Mouse (Mus musculus): ENCODE data around the gene Cbr1. TPM values are rescaled to one million over a fixed set of nuclear protein-coding genes. Genes with fewer than 3 reads are reported as not detected.

The Cbr1 gene
- polyA plus RNA-seq, 1 experiment = 12.3 TPM

DNA sequence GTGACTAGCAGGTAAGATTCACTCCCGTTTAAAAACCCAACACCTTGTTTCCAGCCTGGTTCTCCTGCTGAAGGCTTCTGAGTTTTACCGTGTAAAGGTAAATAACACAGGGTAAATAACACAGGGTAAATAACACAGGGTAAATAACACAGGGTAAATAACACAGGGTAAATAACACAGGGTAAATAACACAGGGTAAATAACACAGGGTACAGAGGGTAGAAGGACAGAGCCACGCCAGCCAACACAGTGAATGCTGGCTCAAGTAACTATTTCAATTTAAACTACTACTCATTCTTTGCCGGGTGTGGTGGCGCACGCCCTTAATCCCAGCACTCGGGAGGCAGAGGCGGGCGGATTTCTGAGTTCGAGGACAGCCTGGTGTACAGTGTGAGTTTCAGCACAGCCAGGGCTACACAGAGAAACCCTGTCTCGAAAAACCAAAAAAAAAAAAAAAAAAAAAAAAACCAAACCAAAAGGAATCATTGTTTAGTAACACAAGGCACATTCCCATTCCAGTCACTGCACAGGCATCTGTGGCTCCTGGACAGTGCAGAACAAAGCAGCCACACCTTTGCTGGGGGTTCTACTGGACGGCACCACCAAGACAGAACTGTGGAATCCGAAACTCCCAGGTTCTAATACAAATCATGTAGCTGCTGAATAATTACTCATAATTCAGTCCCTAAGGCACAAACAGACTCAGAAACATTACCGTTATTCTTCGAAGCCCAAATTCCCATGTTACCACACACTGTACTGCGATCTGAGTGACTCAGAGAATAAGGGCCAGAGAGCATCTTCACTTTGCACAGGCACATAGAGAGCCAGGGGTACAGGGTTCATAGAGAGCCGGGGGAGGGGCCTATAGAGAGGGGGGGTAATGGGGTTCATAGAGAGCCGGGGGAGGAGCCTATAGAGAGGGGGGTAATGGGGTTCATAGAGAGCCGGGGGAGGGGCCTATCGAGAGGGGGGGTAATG, 13.9 kb upstream of the Cbr1 start:
- Histone ChIP-seq H3K27ac (ENCODE audit: control insufficient read depth, insufficient read depth, low read depth, low read length, poor library complexity) (no peak overlapping the region), H3K4me1 (ENCODE audit: control insufficient read depth, insufficient read depth, low read length) (no peaks in the 10 kb centered on the region), H3K4me3 (replicated peaks; ENCODE audit: control insufficient read depth, low read depth, low read length) (no peak overlapping the region)
- 82% methylated on average over 20 of the region's 20 CpGs for WGBS
- no peak for TF ChIP-seq POLR2A (IDR thresholded peaks at IDR 0.05; ENCODE audit: borderline replicate concordance, control insufficient read depth, low read depth, low read length)
- TF ChIP-seq CTCF (IDR thresholded peaks at IDR 0.05; ENCODE audit: control insufficient read depth, insufficient read depth, low read length) = no peak

DNA sequence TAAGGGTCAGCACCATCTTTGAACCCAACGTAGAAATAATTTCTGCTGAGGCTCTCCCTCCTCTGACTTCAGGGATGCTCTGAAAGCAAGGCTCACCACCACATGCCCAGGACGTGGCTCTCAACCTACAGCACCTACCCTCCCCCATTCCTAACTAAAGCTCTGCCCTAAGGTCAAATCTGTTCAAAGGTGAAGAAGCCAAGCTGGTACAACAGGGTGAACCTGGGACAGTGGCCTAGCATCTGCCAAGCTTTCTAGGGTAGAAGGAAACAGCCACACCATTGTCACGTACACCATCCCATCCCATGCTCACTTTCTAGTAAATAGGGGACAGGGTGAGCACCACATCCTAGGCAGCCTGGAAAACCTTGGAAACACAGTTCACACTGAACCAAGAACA, 12.9 kb upstream of the Cbr1 start:
- TF ChIP-seq POLR2A (IDR thresholded peaks at IDR 0.05; ENCODE audit: borderline replicate concordance, control insufficient read depth, low read depth, low read length) (no peak), CTCF (IDR thresholded peaks at IDR 0.05; ENCODE audit: control insufficient read depth, insufficient read depth, low read length) (no peak)
- Histone ChIP-seq H3K4me3 (replicated peaks; ENCODE audit: control insufficient read depth, low read depth, low read length) (no peak overlapping the region), H3K4me1 (ENCODE audit: control insufficient read depth, insufficient read depth, low read length) (no peaks in the 10 kb centered on the region), H3K27ac (ENCODE audit: control insufficient read depth, insufficient read depth, low read depth, low read length, poor library complexity) (no peak overlapping the region)
- 89% methylated on average over 3 of the region's 3 CpGs for WGBS

DNA sequence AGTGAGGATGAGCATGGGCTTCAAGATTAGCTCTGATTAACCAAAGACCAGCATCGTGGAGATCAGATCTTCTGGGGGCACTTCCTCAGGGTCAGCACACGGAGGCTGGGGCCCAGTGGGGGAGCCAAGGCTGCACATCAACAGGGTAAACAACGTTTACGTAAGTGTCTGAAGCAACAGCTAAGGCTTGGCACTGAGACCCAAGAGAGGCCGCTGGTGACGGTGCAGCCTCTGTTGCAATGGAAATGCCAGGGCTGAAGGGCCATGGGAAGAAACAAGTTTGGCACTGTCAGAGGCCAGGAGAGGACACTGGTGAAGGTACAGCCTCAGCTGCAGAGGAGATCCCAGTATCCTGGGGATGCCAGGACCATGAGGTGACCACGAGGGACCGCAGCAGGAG, 12.2 kb upstream of the Cbr1 start:
- Histone ChIP-seq H3K4me3 (replicated peaks; ENCODE audit: control insufficient read depth, low read depth, low read length) (no peak overlapping the region), H3K27ac (ENCODE audit: control insufficient read depth, insufficient read depth, low read depth, low read length, poor library complexity) (no peak overlapping the region), H3K4me1 (ENCODE audit: control insufficient read depth, insufficient read depth, low read length) (no peaks in the 10 kb centered on the region)
- TF ChIP-seq CTCF (IDR thresholded peaks at IDR 0.05; ENCODE audit: control insufficient read depth, insufficient read depth, low read length) = no peak
- WGBS = 72% methylated on average over 8 of the region's 8 CpGs

DNA sequence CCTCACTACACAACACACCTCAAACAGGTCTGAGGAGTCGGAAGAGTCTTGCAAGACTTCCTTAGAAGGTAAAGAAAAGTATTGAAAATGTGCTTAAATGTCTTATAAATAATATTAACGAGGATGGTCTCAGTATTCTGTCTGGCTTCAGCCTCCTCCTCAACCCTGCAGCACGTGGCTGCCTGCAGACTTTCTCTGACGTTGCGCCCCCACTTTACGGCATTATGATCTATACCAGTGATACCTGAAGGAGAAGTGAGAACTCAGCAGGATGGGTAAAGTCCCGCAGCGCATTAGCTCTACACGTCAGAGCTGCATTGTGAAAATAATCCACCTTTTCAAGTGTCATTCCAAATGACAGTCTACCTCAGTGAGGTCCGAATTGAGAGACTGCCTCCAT, 11.2 kb upstream of the Cbr1 start:
- H3K27ac ChIP-seq (ENCODE audit: control insufficient read depth, insufficient read depth, low read depth, low read length, poor library complexity) = no peak overlapping the region
- no peak for TF ChIP-seq CTCF (IDR thresholded peaks at IDR 0.05; ENCODE audit: control insufficient read depth, insufficient read depth, low read length)
- no peak for TF ChIP-seq POLR2A (IDR thresholded peaks at IDR 0.05; ENCODE audit: borderline replicate concordance, control insufficient read depth, low read depth, low read length)
- no peaks in the 10 kb centered on the region for H3K4me1 ChIP-seq (ENCODE audit: control insufficient read depth, insufficient read depth, low read length)
- WGBS = 88% methylated on average over 10 of the region's 10 CpGs
- no peak overlapping the region for H3K4me3 ChIP-seq (replicated peaks; ENCODE audit: control insufficient read depth, low read depth, low read length)

DNA sequence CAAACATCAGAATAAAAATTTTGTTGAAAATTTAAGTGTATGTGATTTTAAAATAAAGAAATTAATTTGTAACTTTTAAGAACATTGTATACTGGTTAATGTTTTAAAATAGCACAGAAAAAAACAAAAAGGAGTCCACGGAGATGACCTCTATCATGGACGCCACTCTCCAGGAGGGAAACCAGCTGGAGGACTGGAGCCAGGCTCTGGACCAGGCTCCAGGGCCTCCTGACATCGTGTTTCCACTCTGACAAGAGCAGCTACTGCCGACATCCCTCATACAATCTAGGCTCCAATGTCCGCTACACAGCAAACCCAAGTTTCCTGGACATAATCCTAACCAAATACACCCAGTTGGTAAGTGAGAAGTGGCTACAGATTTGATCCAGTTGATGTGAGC, 9.9 kb upstream of the Cbr1 start:
- Histone ChIP-seq H3K4me3 (replicated peaks; ENCODE audit: control insufficient read depth, low read depth, low read length) (no peak overlapping the region), H3K4me1 (ENCODE audit: control insufficient read depth, insufficient read depth, low read length) (no peaks in the 10 kb centered on the region), H3K27ac (ENCODE audit: control insufficient read depth, insufficient read depth, low read depth, low read length, poor library complexity) (no peak overlapping the region)
- 85% methylated on average over 5 of the region's 5 CpGs for WGBS
- no peak for TF ChIP-seq CTCF (IDR thresholded peaks at IDR 0.05; ENCODE audit: control insufficient read depth, insufficient read depth, low read length)

DNA sequence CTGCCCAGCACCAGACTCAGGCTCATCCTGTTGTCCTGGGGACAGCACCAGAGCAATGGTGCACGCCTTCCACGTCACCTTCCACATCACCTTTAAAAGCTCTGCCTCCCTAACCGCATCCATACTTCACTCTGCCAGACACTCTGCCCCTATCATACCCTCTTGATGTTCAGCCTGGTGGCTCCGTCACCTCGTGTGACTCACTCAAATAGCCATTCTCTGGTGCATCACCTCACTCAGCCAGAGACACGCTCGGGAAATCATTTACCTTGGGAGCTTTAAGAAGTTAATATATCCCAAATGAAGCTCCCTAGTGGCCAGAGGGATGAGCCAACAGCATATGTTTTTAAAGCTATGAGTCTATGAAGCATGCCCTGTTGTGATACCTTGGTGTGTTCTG, 8.8 kb upstream of the Cbr1 start:
- Histone ChIP-seq H3K27ac (ENCODE audit: control insufficient read depth, insufficient read depth, low read depth, low read length, poor library complexity) (no peak overlapping the region), H3K4me1 (ENCODE audit: control insufficient read depth, insufficient read depth, low read length) (no peaks in the 10 kb centered on the region), H3K4me3 (replicated peaks; ENCODE audit: control insufficient read depth, low read depth, low read length) (no peak overlapping the region)
- TF ChIP-seq POLR2A (IDR thresholded peaks at IDR 0.05; ENCODE audit: borderline replicate concordance, control insufficient read depth, low read depth, low read length) (no peak), CTCF (IDR thresholded peaks at IDR 0.05; ENCODE audit: control insufficient read depth, insufficient read depth, low read length) (no peak)
- WGBS = 87% methylated on average over 7 of the region's 7 CpGs

DNA sequence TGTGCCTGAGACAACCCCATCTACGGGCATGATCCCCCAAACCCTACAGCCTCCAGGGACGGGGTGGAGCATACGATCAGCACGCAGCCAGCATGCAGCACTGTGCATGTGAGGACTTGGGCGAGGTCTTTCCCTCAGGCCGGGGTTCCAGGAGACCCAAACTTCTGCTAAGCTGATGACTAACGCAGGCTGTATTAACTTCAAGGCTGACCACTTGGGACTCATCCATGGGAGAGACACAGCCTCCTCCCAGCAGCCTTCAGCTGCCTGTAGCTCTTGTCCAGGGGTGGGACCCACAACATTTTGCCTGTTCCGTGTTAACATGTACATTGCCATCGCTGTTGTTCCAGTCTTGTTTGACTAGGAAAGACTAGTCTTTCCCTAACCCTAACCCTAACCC, 8.1 kb upstream of the Cbr1 start:
- 86% methylated on average over 9 of the region's 9 CpGs for WGBS
- no peak overlapping the region for H3K4me3 ChIP-seq (replicated peaks; ENCODE audit: control insufficient read depth, low read depth, low read length)
- no peaks in the 10 kb centered on the region for H3K4me1 ChIP-seq (ENCODE audit: control insufficient read depth, insufficient read depth, low read length)
- TF ChIP-seq POLR2A (IDR thresholded peaks at IDR 0.05; ENCODE audit: borderline replicate concordance, control insufficient read depth, low read depth, low read length) (no peak), CTCF (IDR thresholded peaks at IDR 0.05; ENCODE audit: control insufficient read depth, insufficient read depth, low read length) (no peak)
- H3K27ac ChIP-seq (ENCODE audit: control insufficient read depth, insufficient read depth, low read depth, low read length, poor library complexity) = no peak overlapping the region

DNA sequence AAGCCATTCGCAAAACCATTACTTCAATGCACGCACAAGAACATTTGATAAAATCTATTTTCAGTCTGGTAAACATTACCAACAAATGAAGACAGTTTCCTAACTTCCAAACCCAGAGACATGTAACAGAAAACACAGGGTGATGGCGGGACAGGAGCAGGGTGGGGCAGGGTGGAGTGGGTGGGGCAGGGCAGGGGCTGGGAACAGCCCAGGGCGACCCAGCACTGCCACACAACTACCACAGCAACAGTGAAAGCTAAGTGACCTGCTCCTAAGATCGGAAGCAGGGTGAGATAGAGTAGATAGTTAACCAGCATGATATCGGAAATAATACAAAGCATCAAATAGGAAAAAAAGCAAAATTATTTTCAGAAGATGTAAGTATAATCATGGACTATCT, 6.2 kb upstream of the Cbr1 start:
- TF ChIP-seq CTCF (IDR thresholded peaks at IDR 0.05; ENCODE audit: control insufficient read depth, insufficient read depth, low read length) (no peak), POLR2A (IDR thresholded peaks at IDR 0.05; ENCODE audit: borderline replicate concordance, control insufficient read depth, low read depth, low read length) (no peak)
- 70% methylated on average over 6 of the region's 6 CpGs for WGBS
- no peak overlapping the region for H3K4me3 ChIP-seq (replicated peaks; ENCODE audit: control insufficient read depth, low read depth, low read length)
- no peaks in the 10 kb centered on the region for H3K4me1 ChIP-seq (ENCODE audit: control insufficient read depth, insufficient read depth, low read length)
- H3K27ac ChIP-seq (ENCODE audit: control insufficient read depth, insufficient read depth, low read depth, low read length, poor library complexity) = no peak overlapping the region

Data from bone marrow, adult 2 months (tissue).